Mouse (Mus musculus) cerebellum, adult 2 months (tissue): Measurements from ENCODE around the gene B4galt3. TPM values are rescaled to one million over a fixed set of nuclear protein-coding genes. Genes with fewer than 3 reads are reported as not detected.

Experiments
- DNase-seq, 2 experiments: peaks; one replicate each; pipeline ENCODE4 v3.0.0; 2021
- H3K27ac ChIP-seq: fragments of 200-500 bp; 2 replicates; pipeline ENCODE4 v1.5.1; 2012; ENCODE audit warnings: low read length, control low read depth, inconsistent platforms; ENCODE audit not compliant: insufficient read depth
- H3K27me3 ChIP-seq: fragments of 200-500 bp; 2 replicates; pipeline ENCODE4 v1.6.1; 2012; ENCODE audit warnings: inconsistent platforms, mild to moderate bottlenecking, low read length, moderate library complexity; ENCODE audit not compliant: control insufficient read depth, insufficient read depth
- H3K4me1 ChIP-seq: fragments of 200-500 bp; 2 replicates; pipeline ENCODE4 v1.6.1; 2011; ENCODE audit warnings: low read length; ENCODE audit not compliant: control insufficient read depth, insufficient read depth
- H3K4me3 ChIP-seq: fragments of 200-500 bp; replicated peaks from 2 replicates; pipeline ENCODE3; 2011; ENCODE audit warnings: mild to moderate bottlenecking, low read depth, low read length, control low read depth; ENCODE audit not compliant: insufficient read depth
- CTCF ChIP-seq: fragments of 200-500 bp; IDR thresholded peaks from 2 replicates; pipeline ENCODE4 v1.5.1; 2011; ENCODE audit warnings: low read depth, mild to moderate bottlenecking, control low read depth, low read length, moderate library complexity, borderline replicate concordance; ENCODE audit not compliant: insufficient read depth
- POLR2A ChIP-seq: fragments of 200-500 bp; IDR thresholded peaks from 2 replicates; pipeline ENCODE4 v1.6.1; 2011; ENCODE audit warnings: low read length, control low read depth, borderline replicate concordance; ENCODE audit not compliant: insufficient read depth
- WGBS: fragments of 180-500 bp; shearing (Covaris S2); methylation state at CpG from one replicate; pipeline ENCODE4 v1.1.7; 2018; 5-methylcytosine and 5-hydroxymethylcytosine counted together
- polyA plus RNA-seq: library from polyadenylated mRNA; depleted of rRNA; stranded (reverse); fragments of >200 nt; gene quantifications from 2 replicates; pipeline ENCODE4 v1.2.3, GENCODE M21; 2012

The B4galt3 gene
- polyA plus RNA-seq, 1 experiment, result 69.6 TPM

- WGBS, result 25% methylated on average over 13 of the region's 13 CpGs
- Histone ChIP-seq H3K27ac (no peak overlapping the region), H3K4me1 (peaks cover 3% of the 10 kb centered on the region; the same call in 1 of the 2 replicates), H3K27me3 (no peaks in the 10 kb centered on the region), H3K4me3 (peak overlapping the region; percentile 20)
- DNase-seq, result no peak
- TF ChIP-seq POLR2A (no peak), CTCF (no peak)
Observed at GRCm38 (mm10) chr1:171251594-171252324, 18.4 kb upstream of the B4galt3 start.

- no peak for DNase-seq
- TF ChIP-seq POLR2A (no peak), CTCF (no peak)
- no peak overlapping the region for H3K27ac ChIP-seq
- peaks cover 3% of the 10 kb centered on the region; the same call in 1 of the 2 replicates for H3K4me1 ChIP-seq
- no peaks in the 10 kb centered on the region for H3K27me3 ChIP-seq
- 23% methylated on average over 17 of the region's 17 CpGs for WGBS
- no peak overlapping the region for H3K4me3 ChIP-seq
Observed at GRCm38 (mm10) chr1:171252415-171252814, 17.7 kb upstream of the B4galt3 start.

GRCm38 (mm10) chr1:171256095-171256818, 13.9 kb upstream of the B4galt3 start:
- H3K4me3 ChIP-seq, result no peak overlapping the region
- 83% methylated on average over 24 of the region's 24 CpGs for WGBS
- H3K4me1 ChIP-seq, result no peaks in the 10 kb centered on the region; the same call in 1 of the 2 replicates

GRCm38 (mm10) chr1:171256937-171257548, 13.1 kb upstream of the B4galt3 start:
- no peaks in the 10 kb centered on the region for H3K27me3 ChIP-seq
- no peak for TF ChIP-seq POLR2A
- peak; percentile 61 for TF ChIP-seq CTCF
- peak; percentile 58 to 66 for DNase-seq
- H3K4me3 ChIP-seq, result no peak overlapping the region
- no peaks in the 10 kb centered on the region; the same call in 1 of the 2 replicates for H3K4me1 ChIP-seq
- 59% methylated on average over 15 of the region's 15 CpGs for WGBS
- H3K27ac ChIP-seq, result no peak overlapping the region

More at GRCm38 (mm10) chr1:171256095-171256818, 13.9 kb upstream of the B4galt3 start:
- H3K27me3 ChIP-seq, result no peaks in the 10 kb centered on the region
- TF ChIP-seq CTCF, result no peak
- no peak for TF ChIP-seq POLR2A
- no peak for DNase-seq
- no peak overlapping the region for H3K27ac ChIP-seq

GRCm38 (mm10) chr1:171257781-171258180, 12.3 kb upstream of the B4galt3 start:
- TF ChIP-seq POLR2A (no peak), CTCF (no peak)
- no peak overlapping the region for H3K27ac ChIP-seq
- H3K27me3 ChIP-seq, result no peaks in the 10 kb centered on the region
- 69% methylated on average over 9 of the region's 9 CpGs for WGBS
- H3K4me3 ChIP-seq, result no peak overlapping the region
- peaks cover 4% of the 10 kb centered on the region; the same call in 1 of the 2 replicates for H3K4me1 ChIP-seq
- no peak for DNase-seq

GRCm38 (mm10) chr1:171258921-171259320, 11.2 kb upstream of the B4galt3 start:
- peaks cover 4% of the 10 kb centered on the region; the same call in 1 of the 2 replicates for H3K4me1 ChIP-seq
- no peak overlapping the region for H3K27ac ChIP-seq
- no peak for DNase-seq
- 77% methylated on average over 17 of the region's 17 CpGs for WGBS
- H3K4me3 ChIP-seq, result no peak overlapping the region
- TF ChIP-seq POLR2A (no peak), CTCF (no peak)
- no peaks in the 10 kb centered on the region for H3K27me3 ChIP-seq

GRCm38 (mm10) chr1:171260316-171260715, 9.8 kb upstream of the B4galt3 start:
- 83% methylated on average over 3 of the region's 3 CpGs for WGBS
- peaks cover 4% of the 10 kb centered on the region; the same call in 1 of the 2 replicates for H3K4me1 ChIP-seq
- DNase-seq, result no peak
- no peak overlapping the region for H3K27ac ChIP-seq
- TF ChIP-seq POLR2A (no peak), CTCF (no peak)
- no peak overlapping the region for H3K4me3 ChIP-seq
- H3K27me3 ChIP-seq, result no peaks in the 10 kb centered on the region

- no peak overlapping the region for H3K27ac ChIP-seq
- DNase-seq, result peak in 1 of 2 experiments; percentile 45
- WGBS, result 2% methylated on average over 8 of the region's 8 CpGs
- H3K4me3 ChIP-seq, result peak overlapping the region; percentile 40
- no peak for TF ChIP-seq CTCF
- TF ChIP-seq POLR2A, result no peak
- H3K4me1 ChIP-seq, result peaks cover 4% of the 10 kb centered on the region; the same call in 1 of the 2 replicates
- H3K27me3 ChIP-seq, result no peaks in the 10 kb centered on the region
Observed at GRCm38 (mm10) chr1:171262594-171263130, 7.5 kb upstream of the B4galt3 start.
